Mouse (Mus musculus) ES-CJ7 (cell line): ENCODE measurements around the gene Hist4h4.

Source experiments
- DNase-seq: peaks from one replicate; pipeline ENCODE4 v3.0.0; 2011; ENCODE audit warnings: low read depth, low spot score

Gene Hist4h4

GRCm38 (mm10) chr6:136782761-136783160 lies 21.5 kb downstream of the Hist4h4 start:
- no peak for DNase-seq

GRCm38 (mm10) chr6:136782146-136782545 lies 22.1 kb downstream of the Hist4h4 start:
- DNase-seq, result no peak

GRCm38 (mm10) chr6:136781377-136781986 lies 22.7 kb downstream of the Hist4h4 start, which contains the start of gene Gucy2c:
Gucy2c (minus strand) TSS chr6:136781765.
- no peak for DNase-seq

- no peak for DNase-seq
Observed at GRCm38 (mm10) chr6:136776392-136776791, 27.8 kb downstream of the Hist4h4 start.

- no peak for DNase-seq
Observed at GRCm38 (mm10) chr6:136769859-136770258, 34.4 kb downstream of the Hist4h4 start.

- no peak for DNase-seq
Observed at GRCm38 (mm10) chr6:136769143-136769542, 35.1 kb downstream of the Hist4h4 start.

- no peak for DNase-seq
Observed at GRCm38 (mm10) chr6:136763912-136764311, 40.3 kb downstream of the Hist4h4 start.
